Mouse (Mus musculus): ENCODE data around the gene Chrne.

- TF ChIP-seq POLR2A (IDR thresholded peaks at IDR 0.05; ENCODE audit: borderline replicate concordance, insufficient read depth, low read length) (no peak), CTCF (IDR thresholded peaks at IDR 0.05; ENCODE audit: borderline replicate concordance, insufficient read depth, low read depth, low read length) (no peak)
Observed at GRCm38 (mm10) chr11:70630129-70630528, 11.1 kb upstream of the Chrne start.

All from cerebellum, adult 2 months (tissue).